Mouse (Mus musculus) heart, adult 2 months (tissue): ENCODE measurements around the gene Ttk.

Experiments
- CTCF ChIP-seq: fragments of 200-600 bp; IDR thresholded peaks from 2 replicates; pipeline ENCODE4 v1.8.1; 2022; ENCODE audit warnings: antibody characterized with exemption, mild to moderate bottlenecking, moderate library complexity
- EP300 ChIP-seq: fragments of 200-500 bp; IDR thresholded peaks from 2 replicates; pipeline ENCODE4 v1.6.1; 2011; ENCODE audit warnings: low read depth, low read length, control low read depth; ENCODE audit not compliant: insufficient read depth

DNA sequence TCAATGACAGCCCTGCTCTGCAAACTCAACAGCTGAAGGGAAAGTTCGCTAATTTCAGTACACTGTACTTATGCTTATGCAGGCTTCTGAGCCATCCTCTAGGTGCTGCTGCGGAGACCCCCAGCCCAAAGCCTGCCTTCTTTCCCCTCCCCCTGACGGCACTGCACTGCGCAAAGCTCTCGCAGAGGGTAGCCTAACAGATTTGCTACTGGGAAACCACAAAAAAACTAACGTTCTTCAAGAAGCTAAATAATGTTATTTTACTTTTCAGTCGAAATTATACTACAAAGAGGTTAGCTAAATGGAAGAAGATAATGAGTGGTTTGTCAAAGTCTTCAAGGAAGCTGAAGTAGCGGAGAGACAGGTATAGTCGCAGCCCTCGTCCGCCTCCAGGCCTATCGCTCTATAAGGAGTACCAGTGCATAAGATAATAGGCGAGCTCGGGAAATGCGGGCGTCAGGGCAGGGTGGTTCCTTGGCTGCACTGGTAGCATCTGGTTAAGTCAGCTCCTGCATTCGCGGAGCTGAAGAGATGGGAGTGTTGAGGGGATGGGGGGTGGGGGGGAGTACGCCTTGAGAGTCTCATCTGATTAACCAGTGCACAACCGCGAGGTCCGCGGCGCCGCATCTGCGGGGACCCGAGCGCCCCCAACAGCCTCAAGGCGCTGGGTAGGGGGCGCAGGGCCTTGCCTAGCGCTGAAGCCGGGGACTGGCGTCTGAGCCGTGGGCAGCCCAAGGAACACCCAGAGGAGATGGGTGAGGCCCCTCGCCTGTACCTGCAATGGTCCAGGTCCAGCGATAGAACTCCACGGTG lies 29.1 kb upstream of the Ttk start:
- TF ChIP-seq CTCF (no peak), EP300 (no peak)
